Mouse (Mus musculus): ENCODE data around the gene Btf3l4.

The Btf3l4 gene

GRCm38 (mm10) chr4:108832916-108833827 lies at the start of gene Btf3l4:
Gene Btf3l4 (minus strand): TSS chr4:108833614.
- peak; percentile 85 to 91 for DNase-seq

DNA sequence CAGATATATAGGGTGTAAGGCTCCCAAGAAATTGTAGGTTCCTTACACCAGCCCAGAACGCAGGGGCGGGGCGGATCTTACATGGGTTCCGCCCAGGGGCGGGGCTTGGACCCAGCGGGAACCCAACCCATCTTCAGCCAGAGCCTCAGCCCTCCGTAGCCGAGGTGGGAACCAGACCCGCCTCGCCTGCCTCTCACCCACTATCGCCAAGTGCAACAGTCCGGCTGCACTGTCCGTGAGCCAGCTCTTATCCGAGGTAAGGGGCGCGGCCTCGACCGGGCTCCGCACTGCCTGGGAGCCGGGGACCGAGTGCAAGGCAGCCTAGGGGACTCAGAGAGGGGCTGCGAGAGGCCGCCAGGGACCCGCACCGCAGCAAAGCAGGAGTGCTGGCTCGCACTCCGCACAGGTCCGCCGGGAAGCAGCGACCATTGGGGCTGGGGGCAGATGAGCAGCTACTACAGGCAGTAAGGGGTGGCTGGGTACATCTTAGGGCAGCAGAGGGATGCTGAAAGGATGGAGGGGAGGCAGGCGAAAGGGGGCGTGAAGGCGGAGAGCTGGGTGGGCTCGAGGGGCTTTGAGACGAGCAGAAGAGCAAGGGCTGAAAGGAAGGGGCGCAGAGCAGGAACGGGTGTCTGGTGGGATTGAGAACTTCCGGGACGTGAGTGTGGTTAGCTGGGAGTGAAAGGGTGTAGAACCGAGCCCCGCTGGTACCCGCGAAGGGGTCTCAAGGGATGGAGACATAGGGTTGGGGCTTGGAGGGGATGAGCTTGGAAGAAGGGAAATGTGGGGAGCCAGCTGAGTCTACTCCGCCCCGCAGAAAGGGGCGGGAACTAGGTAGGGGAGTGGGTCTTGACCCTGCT lies 45.8 kb upstream of the Btf3l4 start, which contains the start of gene Rab3b:
Rab3b (plus strand) TSS at position 101 of the 860 bp plus-strand sequence.
- DNase-seq = peak; percentile 14 to 19

GRCm38 (mm10) chr4:108877901-108878300 lies 44.5 kb upstream of the Btf3l4 start:
- no peak for DNase-seq

DNA sequence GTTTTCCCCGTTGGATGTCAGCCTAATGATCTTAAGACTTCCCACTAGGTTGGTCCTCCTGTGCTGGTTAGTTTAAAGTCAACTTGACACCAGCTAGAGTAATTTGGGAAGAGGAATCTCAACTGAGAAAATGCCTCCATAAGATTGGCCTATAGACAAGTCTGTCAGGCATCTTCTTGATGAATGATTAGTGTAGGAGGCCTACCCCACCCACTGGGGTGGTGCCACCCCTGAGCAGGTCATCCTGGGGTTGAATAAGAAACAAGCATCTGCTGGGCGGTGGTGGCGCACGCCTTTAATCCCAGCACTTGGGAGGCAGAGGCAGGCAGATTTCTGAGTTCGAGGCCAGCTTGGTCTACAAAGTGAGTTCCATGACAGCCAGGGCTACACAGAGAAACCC lies 40.3 kb upstream of the Btf3l4 start:
- no peak for DNase-seq

GRCm38 (mm10) chr4:108869730-108870374 lies 36.4 kb upstream of the Btf3l4 start:
- peak; percentile 74 to 93 for DNase-seq

DNA sequence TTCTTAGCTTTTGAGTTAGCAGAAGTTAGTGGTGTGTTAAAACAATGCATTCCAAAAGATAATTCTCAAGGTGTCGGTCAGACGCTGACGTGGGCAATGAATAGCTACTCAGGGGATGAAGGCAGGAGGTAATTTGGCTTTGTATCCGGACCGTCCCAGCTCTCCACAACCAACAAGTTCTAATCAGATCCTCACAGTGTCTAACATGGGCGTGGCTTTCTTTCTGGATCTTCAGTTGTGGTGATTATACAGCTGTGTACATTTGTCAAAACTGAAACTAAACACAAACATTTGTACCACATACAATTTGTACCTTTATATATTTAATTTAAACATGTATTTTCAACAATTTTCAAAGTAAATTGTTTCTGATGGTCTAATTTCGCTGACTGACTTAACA lies 33.4 kb upstream of the Btf3l4 start:
- no peak for DNase-seq

DNA sequence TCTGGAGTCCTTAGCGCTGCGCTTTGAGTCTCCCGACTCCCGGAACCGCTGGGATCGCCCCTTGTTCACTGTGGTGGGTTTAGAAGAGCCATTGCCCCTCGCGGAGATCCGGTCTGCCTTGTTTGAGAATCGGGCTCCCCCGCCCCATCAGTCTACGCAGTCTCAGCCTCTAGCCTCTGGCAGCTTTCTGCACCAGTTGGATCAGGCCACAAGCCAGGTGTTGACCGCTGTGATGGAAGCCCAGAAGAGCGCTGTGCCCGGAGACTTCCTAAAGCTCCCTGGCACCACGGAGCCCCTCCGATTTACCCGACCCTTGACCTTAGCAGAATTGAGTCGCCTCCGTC lies 15.1 kb upstream of the Btf3l4 start, which contains the start of gene A730015C16Rik:
A730015C16Rik (minus strand) TSS at position 115 of the 344 bp plus-strand sequence.
- DNase-seq = peak in 1 of 2 experiments; percentile 6

GRCm38 (mm10) chr4:108847715-108848504 lies 14.5 kb upstream of the Btf3l4 start, which contains the start of gene Kti12:
Gene Kti12 (plus strand): TSS chr4:108847785.
- peak; percentile 83 for DNase-seq

DNA sequence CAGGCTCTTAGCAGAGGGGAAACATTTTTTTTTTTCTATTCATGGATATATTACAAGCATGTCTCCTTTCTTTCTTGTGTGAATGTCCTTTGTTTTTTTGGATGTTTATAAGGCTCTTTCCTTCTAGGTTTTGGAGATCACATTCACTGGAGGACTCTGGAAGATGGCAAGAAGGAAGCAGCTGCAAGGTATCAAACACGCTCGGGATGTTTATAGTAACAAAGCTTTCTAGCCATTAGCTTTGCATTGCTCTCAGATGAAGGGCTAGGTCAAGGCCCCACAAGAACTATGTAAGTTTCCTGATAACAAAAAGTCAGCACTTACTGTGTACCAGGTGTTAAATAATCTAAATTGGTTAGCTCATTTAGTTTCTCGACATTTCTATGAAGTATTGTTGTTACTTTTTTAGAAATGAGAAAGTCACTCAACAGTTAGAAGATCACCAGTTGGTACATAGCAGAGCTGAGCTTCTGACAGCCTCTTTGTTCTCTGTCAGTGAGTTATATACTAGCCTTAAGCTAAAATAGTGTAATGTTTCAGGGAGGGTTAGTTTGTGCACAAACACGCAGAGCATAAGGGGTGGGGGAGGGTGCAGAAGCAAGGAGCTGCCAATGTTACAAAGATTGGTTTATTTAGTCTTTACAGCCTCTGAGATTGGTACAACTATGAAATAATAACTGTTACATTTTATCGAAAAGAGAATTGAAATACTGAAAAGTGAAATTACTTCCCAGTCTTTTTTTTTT lies 12.6 kb upstream of the Btf3l4 start:
- no peak for DNase-seq

DNA sequence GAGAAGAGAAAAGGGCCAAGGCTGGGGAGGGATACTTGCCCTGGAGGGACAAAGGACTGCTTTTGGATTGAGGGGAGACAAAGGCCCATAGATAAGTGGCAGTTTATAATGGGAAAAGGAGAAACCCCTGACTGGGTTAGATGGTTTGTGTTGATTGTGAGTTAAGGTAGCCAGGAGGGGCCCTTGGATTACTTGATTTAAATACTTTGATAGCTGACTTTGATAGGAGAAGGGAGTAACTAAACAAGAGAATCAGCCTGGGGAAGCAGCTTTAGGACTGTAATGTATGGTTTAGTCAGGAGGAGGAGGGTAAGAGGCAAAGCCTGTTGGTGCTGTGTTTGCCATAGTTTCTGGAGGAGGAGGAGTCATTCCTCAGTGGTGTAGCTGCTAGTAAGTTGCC lies 9.9 kb upstream of the Btf3l4 start:
- no peak for DNase-seq

DNA sequence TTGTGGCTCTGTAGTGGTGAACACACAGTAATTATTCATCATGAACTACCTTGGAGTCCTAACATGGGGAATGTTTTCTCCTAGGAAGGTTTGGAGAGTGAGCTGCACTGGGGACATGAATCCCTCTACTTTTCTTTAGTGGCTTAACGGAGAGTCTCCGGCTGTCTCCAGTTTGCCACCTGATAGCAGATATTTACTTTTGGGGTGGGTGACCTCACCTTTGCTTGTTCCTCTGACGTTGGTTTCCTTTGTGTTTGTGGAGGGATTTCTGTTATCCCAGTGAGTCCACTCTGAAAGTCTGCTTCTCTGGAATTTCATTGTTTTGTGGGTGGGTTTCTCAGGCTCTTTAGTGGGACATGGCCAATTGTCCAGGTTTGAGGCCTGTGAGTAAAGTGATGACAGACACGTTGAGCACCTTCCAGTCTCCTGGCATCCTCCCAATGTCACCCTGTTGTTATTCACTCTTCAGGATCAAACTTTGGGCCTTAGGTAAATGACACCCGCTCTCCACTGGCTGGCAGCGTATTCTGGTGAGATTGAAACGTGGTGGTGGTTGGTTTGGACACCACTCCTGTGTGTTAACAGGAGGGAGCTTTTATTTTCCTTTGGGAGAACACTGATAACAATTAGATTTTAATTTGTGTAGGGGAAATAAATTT lies 8.6 kb upstream of the Btf3l4 start:
- DNase-seq = no peak

GRCm38 (mm10) chr4:108838031-108838430 lies 4.6 kb upstream of the Btf3l4 start:
- peak; percentile 29 to 43 for DNase-seq

- DNase-seq = no peak
These were observed 2.1 kb upstream of the Btf3l4 start for GRCm38 (mm10) chr4:108835496-108835895.

GRCm38 (mm10) chr4:108834971-108835311 lies 1.5 kb upstream of the Btf3l4 start:
- peak in 1 of 2 experiments; percentile 22 for DNase-seq

DNA sequence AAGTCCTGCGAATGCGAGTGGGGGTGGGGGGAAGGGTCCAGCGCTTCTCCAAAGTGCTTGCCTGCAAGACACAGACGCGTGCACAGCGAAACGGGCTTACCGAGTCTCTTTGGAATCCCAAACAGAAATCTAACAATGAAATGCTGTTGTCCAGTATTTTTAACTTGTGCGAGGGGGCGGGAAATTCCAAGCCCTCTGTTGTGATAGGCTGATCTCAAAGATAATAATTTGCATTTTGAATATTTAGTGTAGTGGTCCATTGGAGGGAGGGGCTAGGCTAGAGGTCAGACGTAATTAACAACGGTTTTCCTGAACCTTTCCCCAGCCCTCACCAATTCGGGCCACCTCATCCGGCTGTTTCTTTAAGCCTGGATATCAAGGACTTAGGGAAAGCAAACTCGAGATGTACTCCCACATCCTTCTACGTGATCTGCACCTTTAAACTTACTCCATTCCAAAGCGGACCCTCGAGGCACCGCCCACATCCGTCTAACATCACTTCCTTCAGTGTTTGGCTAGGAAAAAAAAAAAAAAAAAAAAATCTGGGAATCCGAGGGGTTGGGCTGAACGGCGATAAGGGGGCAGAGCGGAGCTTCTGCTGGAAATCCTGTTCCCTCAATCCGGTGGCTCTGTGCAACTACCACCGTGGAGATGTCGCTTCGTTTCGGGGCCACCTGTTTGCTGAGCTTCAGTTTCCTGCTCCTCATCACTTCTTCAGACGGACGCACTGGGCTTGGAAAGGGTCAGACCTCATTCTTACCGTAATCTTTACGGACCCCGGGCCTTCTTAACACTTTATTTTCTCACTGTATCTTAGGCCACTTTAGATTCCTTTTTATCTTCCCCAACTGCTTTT lies 929 bp upstream of the Btf3l4 start, which contains the start of gene Txndc12:
Txndc12 (plus strand) TSS at position 487 of the 856 bp plus-strand sequence.
- DNase-seq = peak; percentile 80 to 84

DNA sequence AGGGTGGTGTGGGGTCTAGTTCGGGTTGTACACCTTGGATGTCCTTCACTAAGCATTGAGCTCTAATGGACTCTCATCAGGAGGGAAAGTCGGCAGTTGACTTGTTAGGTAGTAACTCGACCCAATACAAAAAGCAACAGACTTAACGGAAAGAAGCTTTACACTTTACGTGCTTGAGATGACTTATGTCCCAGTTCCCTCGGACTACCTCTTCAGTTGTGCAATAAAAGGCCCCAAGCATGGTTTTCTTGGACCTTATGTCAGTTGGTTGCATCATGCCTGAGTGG lies 357 bp upstream of the Btf3l4 start:
- DNase-seq = no peak

- DNase-seq = no peak
These were observed 2.7 kb downstream of the Btf3l4 start for GRCm38 (mm10) chr4:108830698-108831097.

- DNase-seq = no peak
These were observed 6.8 kb downstream of the Btf3l4 start for GRCm38 (mm10) chr4:108826643-108827042.

DNA sequence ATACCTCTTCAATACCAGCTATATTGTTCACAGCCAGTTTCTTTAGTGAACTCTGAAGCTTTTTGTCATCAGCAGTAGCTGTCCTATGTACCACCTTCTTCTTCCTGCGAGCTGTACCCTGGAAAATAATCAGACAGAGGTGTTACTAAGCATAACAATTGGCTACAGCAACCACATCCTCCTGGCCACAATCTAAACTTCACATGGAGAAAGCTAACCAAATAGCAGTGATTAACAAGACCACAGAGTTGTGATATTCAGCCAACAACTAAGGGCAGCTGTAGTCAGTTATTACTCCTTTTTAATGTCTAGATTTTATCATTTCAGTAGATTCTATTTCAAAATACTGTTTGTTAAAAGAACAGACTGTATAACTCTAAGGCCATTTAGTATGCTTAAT lies 7.3 kb downstream of the Btf3l4 start:
- no peak for DNase-seq

GRCm38 (mm10) chr4:108825677-108826076 lies 7.7 kb downstream of the Btf3l4 start:
- DNase-seq = no peak

All from cerebellum, postnatal 36 days (tissue).